Mouse (Mus musculus): ENCODE measurements around the gene Tnnt1.

Gene Tnnt1

DNA sequence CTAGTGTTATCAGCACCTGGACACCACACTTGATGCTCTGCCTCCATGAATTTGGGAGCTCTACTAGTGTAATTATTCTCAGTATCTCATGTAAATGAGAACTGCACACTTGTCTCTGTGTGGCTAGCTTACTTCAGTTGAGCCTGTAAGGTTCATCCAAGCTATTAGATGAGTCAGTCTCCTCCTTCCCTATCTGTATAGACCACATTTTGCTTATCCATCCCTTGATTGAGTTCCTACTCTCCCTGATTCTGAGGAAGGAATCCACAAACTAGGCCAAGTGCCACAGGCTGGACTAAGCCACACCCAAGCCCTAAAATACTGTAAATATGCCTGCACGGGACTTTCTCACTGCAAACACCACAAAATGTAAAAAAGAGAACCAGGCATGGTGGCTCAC, 22.2 kb downstream of the Tnnt1 start:
- ChIA-PET CTCF (interaction anchor here in 2 of 4 experiments (1.0 to 4.4 kb wide), 4 partner anchors 14 to 30 kb away, joined by 4 to 23 read pairs (median 4); partner anchors contain the start of gene Tnni3 (in 1 of the 2)), POLR2A (interaction anchor here in 3 of 4 experiments (1.0 to 4.7 kb wide), 9 partner anchors 8 to 801 kb away, joined by 3 to 23 read pairs (median 5); partner anchors contain the start of genes Mboat7 (in 1 of the 3), Ppp1r12c (in 1 of the 3), Rpl28 (in 1 of the 3) and Tsen34 (in 1 of the 3))

DNA sequence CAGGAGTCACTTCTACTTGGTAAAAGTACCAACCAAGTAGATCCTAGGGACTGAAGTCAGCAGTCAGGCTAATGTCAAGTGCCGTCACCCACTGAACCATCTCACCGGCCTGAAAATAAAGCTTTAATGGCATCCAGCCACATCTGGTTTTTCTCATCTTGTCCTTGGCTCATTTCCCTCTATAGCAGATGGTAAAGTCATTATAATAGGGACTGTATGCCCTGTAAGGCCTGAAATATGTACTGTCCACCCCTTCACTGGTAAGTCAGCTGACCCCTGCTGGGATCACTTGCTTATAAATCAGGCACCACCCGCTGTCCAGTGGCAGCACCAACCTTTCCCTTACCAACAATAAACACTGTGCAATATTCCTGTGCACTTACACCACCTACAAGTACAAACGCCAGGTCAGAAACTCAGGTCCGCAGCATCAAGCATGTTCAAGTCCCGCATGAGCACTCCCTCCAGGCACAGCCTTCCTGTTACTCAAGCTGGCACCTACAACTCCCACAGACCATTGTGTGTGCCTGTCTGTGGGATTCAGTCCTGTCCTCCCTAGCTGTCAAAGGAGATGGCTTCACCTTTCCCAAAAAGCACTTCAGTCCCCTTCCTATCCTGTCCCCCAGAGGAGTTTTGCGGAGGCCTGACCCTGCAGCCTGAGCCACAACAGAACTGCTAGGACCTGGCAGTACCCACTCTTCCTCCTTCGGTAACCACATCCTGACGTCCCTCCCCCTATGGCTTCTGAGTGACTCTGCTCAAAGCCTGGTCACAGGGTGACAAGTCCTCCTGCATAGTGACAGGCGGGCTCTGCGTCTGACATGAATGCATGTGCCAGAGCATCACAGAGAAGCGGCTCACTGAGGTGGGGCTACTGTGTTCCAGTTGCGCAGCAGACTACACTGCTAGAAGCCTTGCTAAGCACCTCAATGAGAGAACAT, 23.6 kb downstream of the Tnnt1 start:
- ChIA-PET CTCF (interaction anchor here in 2 of 4 experiments (1.1 to 2.1 kb wide), 4 partner anchors 9 to 21 kb away, joined by 3 to 8 read pairs (median 4); partner anchors contain the start of gene Ppp1r12c (in 1 of the 2)), POLR2A (interaction anchor here in 3 of 4 experiments (1.1 to 4.7 kb wide), 9 partner anchors 9 to 300 kb away, joined by 3 to 23 read pairs (median 4); partner anchors contain the start of genes Ppp1r12c (in 1 of the 3), Rpl28 (in 1 of the 3) and Tnni3 (in 1 of the 3))

DNA sequence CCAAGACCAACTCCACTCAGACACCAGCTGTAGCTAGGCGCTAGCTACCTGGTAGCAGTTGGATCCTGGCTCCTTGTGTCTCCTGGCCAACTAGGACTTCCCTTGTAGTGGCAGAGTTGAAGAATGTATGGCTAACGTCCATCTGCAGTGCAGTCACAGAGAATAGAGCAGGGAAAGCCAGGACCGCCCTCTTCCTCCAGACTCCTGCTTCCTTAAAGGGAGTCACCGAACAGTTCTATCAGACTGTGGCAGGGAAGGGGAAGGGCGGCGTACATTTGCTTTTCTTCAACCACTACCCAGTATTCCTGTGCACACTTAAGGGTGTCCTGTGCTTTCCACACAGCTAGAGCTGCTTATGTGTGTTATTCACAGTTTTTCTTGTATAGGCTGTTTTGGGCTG, 24.9 kb downstream of the Tnnt1 start:
- CTCF ChIA-PET = interaction anchor here in 3 of 4 experiments (0.6 to 2.2 kb wide), 5 partner anchors 17 to 133 kb away, joined by 3 to 12 read pairs (median 4); no protein-coding TSS in a partner anchor
- POLR2A ChIA-PET = interaction anchor here in 3 of 4 experiments (0.5 to 4.7 kb wide), 13 partner anchors 8 to 847 kb away, joined by 3 to 23 read pairs (median 4); partner anchors contain the start of genes Ppp1r12c (in 2 of the 3), Cnot3 (in 1 of the 3), Mboat7 (in 1 of the 3) and Tnni3 (in 1 of the 3)

DNA sequence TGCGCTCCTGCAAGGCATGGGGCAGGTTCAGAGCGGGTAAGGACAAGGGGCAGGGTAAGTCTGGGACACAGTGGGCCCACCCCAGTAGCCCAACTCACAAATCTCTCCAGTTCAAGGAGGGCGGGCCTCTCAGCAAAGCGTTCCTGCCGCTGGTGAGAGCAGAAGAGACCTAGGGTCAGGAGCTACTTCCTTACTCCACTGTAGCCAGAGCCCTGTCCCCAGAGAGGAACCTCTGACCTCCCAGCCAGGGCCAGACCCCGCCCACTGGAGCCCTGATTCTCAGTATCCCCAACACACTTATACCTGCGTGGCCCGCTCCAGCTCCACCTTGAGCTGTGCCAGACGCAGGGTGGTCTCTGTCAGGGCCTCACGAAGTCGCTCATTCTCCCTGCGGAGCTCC, 33.9 kb downstream of the Tnnt1 start:
- ChIA-PET POLR2A (interaction anchor here in 3 of 4 experiments (0.5 to 1.4 kb wide), 12 partner anchors 18 to 1047 kb away, joined by 3 to 7 read pairs (median 3); partner anchors contain the start of genes Ppp1r12c (in 1 of the 3) and Tnni3 (in 1 of the 3)), CTCF (interaction anchor here in 3 of 4 experiments (0.9 to 1.3 kb wide), 6 partner anchors 19 to 351 kb away, joined by 3 to 20 read pairs (median 4); partner anchors contain the start of genes Ppp1r12c (in 1 of the 3) and Tnni3 (in 1 of the 3))

DNA sequence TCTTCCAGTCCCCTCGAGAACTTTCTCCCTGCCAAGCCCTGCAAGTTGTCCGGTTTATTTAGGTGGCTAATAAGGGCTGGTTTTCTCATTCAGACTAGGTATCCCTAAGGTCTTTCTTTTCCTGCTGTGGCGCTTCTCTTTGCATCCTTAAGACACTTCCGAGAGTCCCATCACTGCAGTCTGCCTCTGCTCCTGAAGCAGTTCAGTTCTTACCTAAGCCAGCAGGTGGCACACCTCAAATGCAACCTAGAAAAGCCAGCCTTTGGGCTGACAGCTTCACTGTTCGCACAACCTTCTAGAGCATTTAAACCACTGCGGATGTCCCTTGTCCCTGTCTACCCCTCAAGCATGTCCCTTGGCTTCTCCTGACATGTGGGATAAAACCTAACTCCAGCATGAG, 36.5 kb downstream of the Tnnt1 start:
- POLR2A ChIA-PET = interaction anchor here in 3 of 4 experiments (0.5 to 5.1 kb wide), 16 partner anchors 8 to 834 kb away, joined by 3 to 33 read pairs (median 4); partner anchors contain the start of genes Ppp1r12c (in 2 of the 3), Rpl28 (in 2 of the 3), Cnot3 (in 1 of the 3) and Mboat7 (in 1 of the 3)
- CTCF ChIA-PET = interaction anchor here (1.0 to 3.6 kb wide), 12 partner anchors 10 to 321 kb away, joined by 3 to 35 read pairs (median 6); partner anchors contain the start of genes Tnni3 (in 4 of the 4) and Ppp1r12c (in 1 of the 4)

DNA sequence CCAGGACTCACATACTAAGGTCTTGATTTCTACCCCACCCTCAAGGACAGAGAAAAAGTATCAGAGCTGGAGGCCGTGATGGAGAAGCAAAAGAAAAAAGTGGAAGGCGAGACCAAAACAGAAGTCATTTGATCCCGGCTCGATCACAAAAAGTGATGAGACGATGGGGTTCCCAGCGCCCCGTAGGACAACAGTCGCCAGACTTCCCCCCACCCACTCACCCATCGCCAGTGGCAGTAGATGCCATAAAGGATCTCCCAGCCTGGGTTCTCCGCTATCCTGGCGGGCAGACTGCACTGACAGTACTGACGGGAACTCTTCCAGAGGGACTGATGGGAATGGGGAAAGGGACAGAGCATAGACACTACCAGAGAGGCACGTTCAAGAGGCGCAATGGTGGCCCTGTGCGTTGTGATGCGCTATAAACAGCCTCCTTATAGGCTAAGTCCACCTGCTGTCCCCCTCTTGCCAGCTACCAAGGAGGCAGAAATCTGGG, 37.3 kb downstream of the Tnnt1 start:
- ChIA-PET CTCF (interaction anchor here (0.6 to 3.6 kb wide), 31 partner anchors 15 to 1272 kb away, joined by 3 to 35 read pairs (median 4); partner anchors contain the start of genes Tnni3 (in 3 of the 4), Ppp1r12c (in 2 of the 4), Isoc2b (in 1 of the 4) and Ndufa3 (in 1 of the 4)), POLR2A (interaction anchor here in 3 of 4 experiments (0.6 to 5.1 kb wide), 85 partner anchors 8 to 1262 kb away, joined by 3 to 33 read pairs (median 5); partner anchors contain the start of genes Leng8 (in 3 of the 3), Mboat7 (in 3 of the 3), Ppp1r12c (in 3 of the 3) and Rpl28 (in 3 of the 3))

DNA sequence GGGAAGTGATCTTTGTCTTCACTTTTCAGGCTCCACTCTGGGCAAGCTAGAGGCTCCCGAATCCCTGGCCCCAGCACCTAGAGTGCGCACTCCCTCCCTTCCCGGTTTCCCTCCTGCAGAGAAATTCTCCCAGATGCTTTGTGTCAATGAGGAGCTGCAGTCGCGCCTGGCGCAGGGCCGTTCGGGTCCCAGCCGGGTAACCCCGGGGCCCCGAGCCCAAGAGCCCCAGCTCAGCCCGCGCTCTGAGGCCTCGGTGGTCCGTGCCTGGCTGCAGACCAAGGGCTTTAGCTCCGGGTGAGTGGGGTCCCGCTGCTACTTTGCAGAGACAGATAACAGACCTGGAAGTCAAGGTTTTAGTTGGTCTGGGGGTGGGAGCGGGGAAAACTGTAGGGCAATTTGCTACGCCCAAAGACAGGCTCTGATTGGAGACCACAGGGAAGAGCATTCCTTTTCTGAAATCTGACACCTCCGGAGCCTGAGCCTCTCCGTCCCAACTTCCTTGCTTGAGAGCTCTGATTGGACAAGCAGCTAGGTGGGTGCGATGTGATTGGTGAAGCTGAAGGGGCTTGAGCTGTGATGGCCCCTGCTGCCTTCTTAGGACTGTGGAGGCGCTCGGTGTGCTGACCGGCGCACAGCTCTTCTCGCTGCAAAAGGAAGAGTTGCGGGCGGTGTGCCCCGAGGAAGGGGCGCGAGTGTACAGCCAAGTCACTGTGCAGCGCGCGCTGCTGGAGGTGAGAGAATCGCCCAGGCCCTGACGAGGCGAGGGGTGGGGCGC, 38.0 kb downstream of the Tnnt1 start:
- ChIA-PET POLR2A (interaction anchor here (0.6 to 5.1 kb wide), 98 partner anchors 8 to 1261 kb away, joined by 3 to 33 read pairs (median 4); partner anchors contain the start of genes Leng8 (in 4 of the 4), Cnot3 (in 3 of the 4), Mboat7 (in 3 of the 4) and Ppp1r12c (in 3 of the 4)), CTCF (interaction anchor here (0.5 to 3.6 kb wide), 44 partner anchors 15 to 1307 kb away, joined by 3 to 35 read pairs (median 4); partner anchors contain the start of genes Tnni3 (in 4 of the 4), Ppp1r12c (in 2 of the 4), Brsk1 (in 1 of the 4) and Cdc42ep5 (in 1 of the 4))

DNA sequence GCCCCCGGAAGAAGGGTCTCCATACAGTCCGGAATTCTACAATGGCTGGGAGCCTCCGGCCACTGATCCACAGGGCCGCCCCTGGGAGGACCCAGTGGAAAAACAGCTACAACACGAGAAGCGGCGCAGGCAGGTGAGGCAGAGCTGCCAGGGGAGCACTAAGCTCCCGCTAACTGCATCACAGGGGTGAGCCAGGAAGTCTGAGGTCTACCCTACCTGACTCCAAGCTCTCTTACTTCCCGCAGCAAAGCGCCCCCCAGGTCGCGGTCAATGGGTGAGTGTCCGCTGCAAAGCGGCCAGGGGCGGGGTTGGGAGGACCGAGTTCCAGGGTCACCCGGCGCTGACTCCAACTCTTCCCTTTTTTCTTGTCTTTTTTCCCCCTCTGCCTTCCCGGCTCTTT, 42.2 kb downstream of the Tnnt1 start:
- POLR2A ChIA-PET = interaction anchor here in 3 of 4 experiments (0.6 to 2.4 kb wide), 7 partner anchors 32 to 356 kb away, joined by 3 to 5 read pairs (median 4); partner anchors contain the start of gene Tnni3 (in 1 of the 3)
- CTCF ChIA-PET = interaction anchor here (0.6 to 1.6 kb wide), 7 partner anchors 35 to 825 kb away, joined by 3 to 4 read pairs (median 3); no protein-coding TSS in a partner anchor

DNA sequence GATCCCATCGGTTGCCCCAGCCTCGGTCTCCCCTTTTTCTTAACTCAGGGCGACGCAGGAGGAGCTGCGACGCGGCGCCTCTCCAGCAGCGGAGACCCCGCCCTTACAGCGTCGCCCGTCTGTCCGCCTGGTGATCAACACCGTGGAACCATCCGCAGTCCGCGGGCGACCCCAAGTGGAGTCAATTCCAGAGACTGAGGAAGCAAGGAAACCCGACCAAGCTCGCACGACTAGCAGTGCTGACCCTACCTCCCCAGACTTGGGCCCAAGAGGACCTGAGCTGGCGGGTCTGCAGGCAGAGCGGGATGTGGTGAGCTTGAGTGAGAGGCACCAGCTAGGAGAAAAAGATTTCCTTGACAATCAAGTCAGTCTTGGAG, 45.0 kb downstream of the Tnnt1 start:
- POLR2A ChIA-PET = interaction anchor here in 3 of 4 experiments (0.6 to 2.3 kb wide), 39 partner anchors 8 to 1099 kb away, joined by 3 to 14 read pairs (median 4); partner anchors contain the start of genes Leng8 (in 2 of the 3), Mboat7 (in 2 of the 3), Tsen34 (in 2 of the 3) and Cox6b2 (in 1 of the 3)
- CTCF ChIA-PET = interaction anchor here (0.6 to 1.9 kb wide), 47 partner anchors 14 to 1022 kb away, joined by 3 to 21 read pairs (median 4); partner anchors contain the start of genes Tnni3 (in 4 of the 4), Leng9 (in 2 of the 4), Ndufa3 (in 2 of the 4) and Tnnt1 (in 2 of the 4)

DNA sequence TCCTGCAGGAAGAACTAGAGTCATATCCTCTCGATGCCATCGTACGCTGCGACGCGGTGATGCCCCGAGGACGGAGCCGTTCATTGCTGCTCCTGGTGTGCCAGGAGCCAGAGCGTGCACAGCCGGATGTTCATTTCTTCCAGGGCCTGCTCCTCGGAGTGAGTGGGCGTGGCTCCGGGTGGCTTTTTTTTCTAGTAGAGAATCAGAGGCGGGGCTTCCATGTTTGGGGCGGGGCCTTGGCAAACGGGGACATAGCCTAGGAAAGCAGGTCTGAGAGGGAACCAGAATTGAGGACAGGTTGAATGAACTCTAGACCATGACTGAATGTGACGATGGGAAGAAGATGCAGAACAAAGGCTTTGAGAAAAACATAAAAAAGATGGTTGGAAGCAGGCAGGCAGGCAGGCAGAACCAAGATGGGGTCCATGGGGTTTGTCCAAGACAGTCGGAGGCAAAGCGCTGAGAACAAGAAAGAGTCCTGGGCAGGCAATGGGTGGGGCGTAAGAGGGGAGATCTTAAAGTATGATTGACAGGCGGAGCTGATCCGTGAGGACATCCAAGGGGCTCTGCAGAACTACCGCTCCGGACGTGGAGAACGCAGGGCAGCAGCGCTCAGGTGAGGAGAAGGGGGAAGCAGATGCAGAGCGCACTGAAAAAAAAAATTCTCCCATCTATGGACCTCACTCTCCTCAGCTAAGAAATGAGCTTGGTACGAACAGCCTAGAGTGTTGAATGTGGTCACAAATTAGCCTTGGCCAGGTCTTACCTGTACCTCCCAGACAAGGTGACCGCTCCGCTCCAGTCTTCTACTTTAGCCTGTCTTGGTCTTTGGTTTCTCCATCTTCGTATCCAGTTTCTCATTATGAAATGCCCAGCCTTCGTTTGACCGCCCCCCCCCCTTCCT, 45.7 kb downstream of the Tnnt1 start:
- ChIA-PET CTCF (interaction anchor here (0.6 to 1.9 kb wide), 42 partner anchors 15 to 1022 kb away, joined by 3 to 21 read pairs (median 4); partner anchors contain the start of genes Tnni3 (in 4 of the 4), Leng9 (in 2 of the 4), Dnaaf3 (in 1 of the 4) and Ndufa3 (in 1 of the 4)), POLR2A (interaction anchor here in 3 of 4 experiments (0.6 to 2.3 kb wide), 39 partner anchors 7 to 816 kb away, joined by 3 to 14 read pairs (median 4); partner anchors contain the start of genes Leng8 (in 2 of the 3), Mboat7 (in 2 of the 3), Tsen34 (in 2 of the 3) and Cox6b2 (in 1 of the 3))

DNA sequence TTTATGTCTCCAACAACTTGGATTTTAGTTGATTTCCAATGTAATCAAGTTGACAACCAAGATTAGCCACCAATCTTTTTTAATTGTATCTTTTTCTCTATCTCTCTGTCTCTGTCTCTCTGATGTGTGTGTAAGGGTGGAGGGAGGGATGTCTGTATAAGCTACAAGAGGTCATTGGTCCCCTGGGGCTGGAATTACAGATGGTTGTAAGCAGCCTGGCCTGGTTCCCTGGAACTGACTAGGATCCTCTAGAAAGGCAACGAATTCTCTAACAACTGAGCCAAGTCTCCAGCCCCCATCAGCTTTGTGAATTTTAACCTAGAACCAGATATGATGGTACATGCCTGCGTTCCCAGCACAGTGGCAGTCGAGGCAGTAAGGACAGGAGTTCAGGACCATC, 48.4 kb downstream of the Tnnt1 start:
- CTCF ChIA-PET = interaction anchor here in 1 of 4 experiments (0.7 kb wide), 1 partner anchor 49 kb away, joined by 3 read pairs; no protein-coding TSS in a partner anchor
- POLR2A ChIA-PET = no interaction called here

DNA sequence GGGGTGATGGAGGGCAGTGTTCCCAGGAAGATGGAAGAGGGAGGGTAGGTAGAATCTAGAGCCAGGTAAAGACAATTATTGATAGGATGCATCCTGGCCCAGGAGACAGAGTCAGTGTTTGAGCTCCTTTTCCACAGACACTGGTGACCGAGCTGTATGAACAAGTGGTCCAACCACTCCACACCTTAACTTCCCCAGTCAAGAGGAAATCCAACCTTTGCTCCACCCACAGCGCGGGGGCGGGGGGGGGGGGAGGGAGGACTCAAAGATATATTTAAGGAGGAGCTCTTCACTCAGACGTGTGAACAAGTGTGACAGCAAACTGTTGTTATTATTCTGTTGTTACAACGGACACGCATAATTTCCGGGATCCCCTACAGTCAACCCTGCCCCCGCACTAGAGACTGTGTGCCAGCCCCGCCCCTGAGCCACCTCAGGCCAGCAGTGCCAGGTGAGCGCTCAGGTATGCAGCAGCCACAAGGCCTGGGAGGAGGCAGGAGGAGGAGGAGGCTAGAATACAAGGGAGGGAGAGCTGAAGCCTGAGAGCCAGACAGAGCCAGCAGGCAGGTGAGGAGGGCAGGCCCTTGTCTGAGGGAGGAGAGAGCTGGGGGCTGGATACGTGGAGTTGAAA, 51.9 kb downstream of the Tnnt1 start:
- ChIA-PET POLR2A (interaction anchor here in 3 of 4 experiments (0.9 to 2.5 kb wide), 10 partner anchors 11 to 352 kb away, joined by 3 to 10 read pairs (median 3); partner anchors contain the start of genes Ppp1r12c (in 1 of the 3) and Tnni3 (in 1 of the 3)), CTCF (interaction anchor here in 2 of 4 experiments (0.6 to 1.5 kb wide), 6 partner anchors 10 to 357 kb away, joined by 3 to 5 read pairs (median 4); no protein-coding TSS in a partner anchor)

DNA sequence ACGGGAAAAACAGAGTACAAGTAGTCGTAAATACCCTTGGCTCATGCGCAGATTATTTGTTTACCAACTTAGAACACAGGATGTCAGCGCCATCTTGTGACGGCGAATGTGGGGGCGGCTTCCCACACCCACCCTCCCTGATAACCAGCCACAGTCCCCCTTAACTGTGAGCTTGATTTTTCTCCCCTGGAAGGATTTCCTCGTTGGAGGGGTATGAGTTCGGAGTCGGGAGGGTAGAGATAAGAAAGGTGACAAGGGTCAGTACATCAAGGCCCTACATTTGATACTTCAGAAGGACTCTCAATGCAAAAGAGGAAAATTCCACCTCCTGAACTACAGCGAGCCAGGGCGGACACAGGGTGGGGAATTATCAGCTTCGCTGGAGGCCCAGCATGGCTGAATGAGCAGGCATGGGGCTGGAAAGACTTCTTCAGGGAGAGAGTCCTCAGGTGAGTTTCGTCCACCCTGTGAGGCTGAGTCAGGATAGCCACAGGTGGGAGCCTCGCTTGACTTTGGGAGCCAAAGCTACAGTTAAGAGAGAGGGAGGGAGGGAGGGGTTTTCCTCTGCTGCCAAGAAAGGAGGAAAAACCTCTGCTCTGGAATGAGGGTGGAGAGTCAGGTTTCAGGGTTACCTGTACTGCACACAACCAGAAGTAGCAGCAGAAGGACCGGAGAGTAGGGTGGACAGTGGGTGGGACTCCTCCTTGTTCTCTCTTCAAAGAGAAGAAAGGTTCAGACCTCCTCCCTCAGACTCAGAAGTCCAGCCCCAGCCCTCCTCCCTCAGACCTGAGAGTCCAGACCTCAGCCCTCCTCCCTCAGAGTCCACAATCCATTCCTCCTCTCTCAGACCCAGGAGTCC, 55.4 kb downstream of the Tnnt1 start, which contains the start of gene Eps8l1:
Gene Eps8l1, plus strand, starts transcription at position 99 of the 859 bp plus-strand sequence.
- ChIA-PET POLR2A (interaction anchor here in 2 of 4 experiments (0.8 to 0.9 kb wide), 2 partner anchors 8 to 56 kb away, joined by 3 read pairs; no protein-coding TSS in a partner anchor), CTCF (interaction anchor here in 1 of 4 experiments (0.6 kb wide), 1 partner anchor 300 kb away, joined by 4 read pairs; no protein-coding TSS in a partner anchor)

Measured in embryonic stem cell, embryonic (primary cell).